Mouse (Mus musculus) layer of hippocampus, postnatal 25 days (tissue): ENCODE data around the gene Def6. TPM values are rescaled to one million over a fixed set of nuclear protein-coding genes. Genes with fewer than 3 reads are reported as not detected.

Experiments
- DNase-seq, 2 experiments: peaks; one replicate each; pipeline ENCODE4 v3.0.0; 2022; ENCODE audit warnings: mixed read lengths in 2 of 2, low spot score in 1 of 2; ENCODE audit errors: extremely low spot score in 1 of 2
- total RNA-seq, 2 experiments: library from RNA; stranded (reverse); gene quantifications; 2 replicates each; pipeline ENCODE4 v1.2.3; 2021

Def6 gene
- 1 to 10 TPM; 2.5 to 3.2 TPM for total RNA-seq

GRCm38 (mm10) chr17:28207591-28208313 lies at the start of gene Def6:
Gene Def6 (plus strand): TSS chr17:28207778.
- peak in 1 of 2 experiments; percentile 32 for DNase-seq

- DNase-seq: no peak
Observed at GRCm38 (mm10) chr17:28160361-28160760, 47.2 kb upstream of the Def6 start.

DNA sequence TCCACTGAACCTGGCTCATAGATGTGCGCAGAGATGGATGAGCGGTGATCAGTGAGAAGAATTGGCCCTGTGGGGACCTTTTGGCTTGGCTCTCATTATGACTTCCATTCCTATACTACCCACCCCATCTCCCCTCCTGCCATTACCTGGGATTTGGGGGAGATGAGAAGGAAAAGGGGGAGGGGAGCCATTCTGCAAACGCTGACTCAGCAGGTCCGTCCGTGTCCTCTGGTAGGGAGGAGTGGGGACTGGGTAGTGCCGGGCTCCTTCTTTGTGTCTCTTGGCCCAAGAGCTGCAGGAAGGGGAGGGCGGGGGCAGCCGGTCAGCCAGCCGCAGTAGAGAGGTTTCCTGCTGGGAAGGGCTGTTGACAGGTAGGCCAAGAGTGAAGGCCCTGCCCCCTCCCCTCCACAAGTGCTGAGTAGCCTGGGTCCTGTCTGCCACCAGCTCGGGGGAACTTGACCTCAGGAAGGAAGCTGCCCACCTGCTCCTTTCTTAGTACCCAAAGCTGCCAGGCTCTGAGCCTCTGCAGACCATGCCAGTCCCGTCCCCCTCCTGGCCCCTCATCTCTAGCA lies 46.2 kb upstream of the Def6 start:
- DNase-seq: no peak

DNA sequence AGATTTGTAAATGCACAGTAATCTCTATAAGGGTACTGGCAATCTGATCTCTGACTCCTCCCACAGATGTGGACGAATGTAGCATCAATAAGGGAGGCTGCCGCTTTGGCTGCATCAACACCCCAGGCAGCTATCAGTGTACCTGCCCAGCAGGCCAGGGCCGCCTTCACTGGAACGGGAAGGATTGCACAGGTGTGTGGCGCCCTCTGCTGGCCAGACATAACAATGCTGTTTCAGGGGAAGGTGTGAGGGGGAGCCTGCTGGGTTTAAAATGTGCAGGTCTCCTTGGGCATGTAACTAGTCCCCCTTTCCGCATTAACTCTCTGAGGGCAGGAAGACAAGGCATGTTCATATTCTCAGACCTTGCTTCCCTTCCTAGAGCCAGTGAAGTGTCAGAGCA lies 43.9 kb upstream of the Def6 start:
- DNase-seq: peak; percentile 84 to 88

DNA sequence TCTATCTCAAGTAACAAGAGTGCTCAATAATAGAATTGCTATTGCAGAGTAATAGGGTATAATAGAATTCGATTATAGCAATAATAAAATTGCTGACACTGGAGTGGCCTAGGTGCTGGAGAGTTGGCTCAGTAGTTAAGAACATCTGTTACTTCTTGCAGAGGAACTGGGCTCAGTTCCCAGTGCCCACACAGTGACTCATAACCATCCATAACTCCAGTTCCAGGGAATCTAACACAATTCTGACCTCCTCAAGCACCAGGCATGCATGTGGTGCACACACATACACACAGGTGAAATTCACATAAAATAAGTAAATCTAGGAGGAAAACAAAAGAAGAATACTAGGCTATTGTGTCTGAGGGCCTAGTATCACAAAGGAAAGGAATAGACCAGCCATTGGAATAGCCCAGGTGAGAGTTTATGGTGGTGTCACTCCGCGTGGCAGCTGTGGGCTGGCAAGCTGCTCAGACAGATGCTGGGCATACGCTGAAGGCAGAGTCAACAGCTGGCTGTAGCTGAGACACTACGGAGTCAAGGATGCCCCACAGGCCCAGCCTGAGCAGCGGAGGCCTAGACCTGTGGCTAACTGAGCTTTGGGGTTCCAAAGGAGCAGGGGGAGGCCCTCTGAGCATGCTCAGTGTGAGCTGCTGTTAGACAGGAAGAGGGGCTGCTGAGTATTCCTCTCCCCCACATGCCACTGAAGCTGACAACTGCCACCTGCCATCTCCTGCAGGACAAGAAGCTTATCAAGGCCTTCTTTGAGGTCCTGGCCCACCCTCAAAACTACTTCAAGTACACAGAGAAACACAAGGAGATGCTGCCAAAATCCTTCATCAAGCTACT lies 36.9 kb upstream of the Def6 start:
- DNase-seq: no peak

- no peak for DNase-seq
Observed at GRCm38 (mm10) chr17:28172690-28173089, 34.9 kb upstream of the Def6 start.

DNA sequence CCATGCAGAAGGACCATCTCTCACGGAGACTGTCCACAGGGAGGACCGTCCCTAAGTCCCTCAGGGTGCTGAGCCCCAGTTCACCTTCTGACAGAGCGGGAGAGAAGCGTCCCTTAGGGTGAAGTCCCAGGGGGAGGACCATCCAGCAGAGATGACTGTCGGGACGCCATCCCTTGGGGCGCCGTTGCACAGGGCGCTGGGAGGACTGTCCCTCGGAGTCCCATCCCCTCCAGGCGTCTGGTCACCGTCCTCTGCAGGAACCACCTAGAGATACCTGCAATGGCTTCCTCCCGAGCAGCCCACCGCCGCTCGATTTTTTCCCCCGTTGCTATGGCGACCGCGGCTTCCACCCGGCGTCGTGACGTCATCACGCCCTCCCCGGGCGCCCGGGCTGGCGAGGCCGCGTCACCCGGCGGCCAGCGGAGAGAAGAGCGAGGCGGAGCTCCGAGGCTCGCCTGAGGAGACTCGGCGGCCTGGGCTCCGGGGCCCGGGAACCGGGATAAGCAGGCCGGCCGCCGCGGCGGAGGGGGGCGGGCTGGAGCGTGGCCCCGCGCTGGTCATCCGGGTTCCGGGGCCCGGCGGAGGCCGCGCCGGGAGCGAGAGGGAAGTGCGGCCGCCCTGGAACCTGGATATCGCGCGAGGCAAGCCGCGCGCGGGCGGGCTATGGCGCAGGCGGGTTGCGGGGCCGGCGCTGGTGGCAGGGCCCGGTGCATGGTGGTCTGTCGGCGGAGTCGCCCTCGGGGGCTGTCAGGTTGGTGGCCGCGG lies 30.6 kb upstream of the Def6 start, which contains the start of gene Zfp523:
Zfp523 (plus strand) TSS at position 355 of the 765 bp plus-strand sequence.
- DNase-seq: peak; percentile 89 to 94

GRCm38 (mm10) chr17:28177540-28178046 lies 30.0 kb upstream of the Def6 start:
- no peak for DNase-seq

DNA sequence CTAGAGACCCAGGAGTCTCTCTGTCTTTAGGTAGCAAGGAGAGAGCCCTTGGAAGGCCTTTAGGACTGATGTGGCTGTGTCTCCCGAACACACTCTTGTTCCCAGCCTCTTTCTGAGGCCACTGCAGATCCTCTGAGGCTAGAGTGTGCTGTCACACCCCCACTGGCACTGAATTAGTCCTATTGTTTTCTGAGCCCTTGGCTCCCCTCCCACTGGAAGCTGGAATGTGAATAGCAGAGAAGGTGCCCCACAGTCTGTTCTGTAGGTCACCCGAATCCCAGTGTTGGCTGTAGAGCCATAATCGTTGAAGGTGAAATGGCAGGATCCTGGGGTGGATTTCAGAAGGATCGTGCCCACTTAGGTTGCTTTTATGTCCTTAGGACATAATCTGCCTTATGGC lies 27.2 kb upstream of the Def6 start:
- DNase-seq: no peak

- no peak for DNase-seq
Observed at GRCm38 (mm10) chr17:28180783-28181544, 26.6 kb upstream of the Def6 start.

DNA sequence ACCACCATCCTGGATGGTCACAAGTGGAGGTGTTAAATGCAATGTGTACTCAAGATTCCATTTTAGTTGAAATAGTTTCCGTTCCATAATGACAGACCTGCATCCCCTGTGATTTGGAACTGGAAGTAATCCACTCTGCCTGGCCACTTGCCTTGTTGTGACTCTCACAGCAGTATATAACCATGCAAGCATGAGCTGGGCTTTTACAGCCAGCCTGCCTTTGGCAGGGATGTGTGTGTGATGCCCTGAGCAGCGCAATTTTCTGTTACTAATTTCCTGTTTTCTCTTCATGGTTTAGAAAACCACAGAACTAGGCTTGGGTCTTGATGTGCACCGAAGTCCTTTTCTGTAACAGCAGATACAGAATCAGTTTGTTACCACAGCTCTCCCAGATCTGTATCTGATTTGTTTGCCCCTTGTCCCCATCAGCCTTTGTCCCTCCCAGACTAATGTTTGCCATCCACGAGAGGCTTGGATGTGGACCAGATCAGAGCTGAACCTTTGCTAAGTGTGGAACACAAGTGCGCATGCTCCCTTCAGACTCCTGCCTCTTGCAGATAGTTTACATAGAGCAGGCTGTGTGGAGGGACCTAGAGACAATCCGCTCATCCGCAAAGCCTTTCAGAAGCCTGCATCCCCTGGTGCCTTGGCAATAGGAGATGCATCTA lies 22.5 kb upstream of the Def6 start:
- DNase-seq: no peak

- no peak for DNase-seq
Observed at GRCm38 (mm10) chr17:28188313-28188712, 19.3 kb upstream of the Def6 start.

DNA sequence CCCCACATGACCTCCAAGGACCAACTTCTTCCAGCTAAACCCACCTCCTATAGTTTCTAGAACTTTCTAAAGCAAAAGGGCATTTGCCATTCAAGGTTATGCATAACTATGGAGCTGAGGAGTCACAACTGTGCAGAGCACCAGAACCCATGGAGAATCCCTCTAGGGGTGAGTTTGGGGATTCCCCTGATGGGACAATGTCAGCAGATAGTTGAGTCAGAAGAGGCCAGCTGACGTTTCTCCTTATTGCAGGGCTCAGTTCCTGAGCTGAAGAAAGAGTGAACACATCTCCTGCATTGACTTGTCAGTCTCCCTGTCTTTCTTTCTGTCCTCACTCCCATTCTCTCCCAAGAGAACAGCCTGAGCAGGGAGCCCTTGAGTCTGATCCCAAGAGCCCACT lies 14.8 kb upstream of the Def6 start:
- no peak for DNase-seq

DNA sequence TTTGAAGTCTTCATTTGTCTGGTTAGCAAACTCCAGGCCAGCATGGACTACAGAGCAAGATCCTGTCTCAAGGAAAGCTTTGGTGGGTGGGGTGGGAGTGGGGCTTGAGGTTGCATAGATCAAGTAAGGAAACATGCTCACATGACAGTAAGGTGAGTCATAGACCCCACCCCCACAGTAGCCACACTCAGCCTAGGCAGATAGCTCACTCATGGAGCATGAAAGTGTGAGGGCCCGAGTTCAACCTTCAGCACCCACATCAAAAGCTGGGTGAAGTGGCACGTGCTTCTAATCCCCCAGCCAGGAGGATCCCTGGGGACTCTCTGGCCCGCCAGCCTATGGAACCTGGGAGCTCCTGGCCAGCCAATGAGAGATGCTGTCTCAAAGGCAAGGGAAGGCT lies 14.0 kb upstream of the Def6 start:
- no peak for DNase-seq

- no peak for DNase-seq
Observed at GRCm38 (mm10) chr17:28195033-28195432, 12.5 kb upstream of the Def6 start.

GRCm38 (mm10) chr17:28197646-28198045 lies 9.9 kb upstream of the Def6 start:
- DNase-seq: no peak

DNA sequence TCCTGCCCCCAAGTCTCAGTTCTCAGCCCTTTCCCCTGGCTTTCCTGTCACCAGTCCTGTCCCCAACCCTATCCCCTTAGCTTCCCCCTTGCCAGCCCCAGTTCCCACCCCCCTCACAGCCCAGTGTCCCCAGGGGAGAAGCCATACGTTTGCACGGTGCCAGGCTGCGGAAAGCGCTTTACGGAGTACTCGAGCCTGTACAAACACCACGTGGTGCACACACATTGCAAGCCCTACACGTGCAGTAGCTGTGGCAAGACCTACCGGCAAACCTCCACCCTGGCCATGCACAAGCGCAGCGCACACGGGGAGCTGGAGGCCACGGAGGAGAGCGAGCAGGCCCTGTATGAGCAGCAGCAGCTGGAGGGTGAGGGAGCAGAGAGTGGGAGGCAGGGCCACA lies 5.6 kb upstream of the Def6 start:
- no peak for DNase-seq

DNA sequence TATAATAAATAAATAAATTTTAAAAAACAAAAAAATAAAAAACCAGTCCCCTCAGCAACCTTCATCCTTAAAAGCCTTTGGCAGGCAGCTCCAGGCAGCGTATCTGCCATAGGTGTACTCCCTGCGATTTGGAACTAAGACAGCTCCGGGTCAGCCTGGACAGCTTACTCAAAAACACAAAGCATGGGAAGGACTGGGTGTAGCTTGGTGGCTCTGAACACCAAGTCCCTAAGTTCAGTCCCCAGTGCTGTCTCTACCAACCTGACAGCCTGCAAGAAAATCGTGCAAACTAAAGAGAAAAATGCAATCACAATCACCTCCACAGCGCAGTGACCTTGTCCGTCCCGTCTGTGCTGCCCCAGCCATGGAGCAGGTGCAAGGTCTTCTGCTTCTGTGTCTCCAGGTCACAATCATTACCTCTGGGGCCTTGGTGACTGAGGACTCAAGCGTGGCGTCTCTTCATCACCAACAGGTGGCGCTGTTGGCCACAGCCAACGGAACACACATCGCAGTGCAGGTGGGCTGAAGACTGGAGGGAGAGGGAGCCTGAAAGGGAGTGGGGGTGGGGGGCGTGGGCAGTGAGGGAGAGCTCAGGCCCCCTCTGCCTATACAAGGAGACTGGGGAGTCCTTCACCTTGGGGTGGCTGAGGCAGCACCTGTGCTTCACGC lies 3.4 kb upstream of the Def6 start:
- peak in 1 of 2 experiments; percentile 52 for DNase-seq

GRCm38 (mm10) chr17:28205443-28205842 lies 2.1 kb upstream of the Def6 start:
- DNase-seq: no peak
